Mouse (Mus musculus) myocyte (in vitro differentiated cells): Measurements from ENCODE around the gene Fev.

Experiments used
- CEBPB ChIP-seq: IDR thresholded peaks from 2 replicates; pipeline ENCODE4 v1.6.1; 2011; ENCODE audit warnings: mild to moderate bottlenecking, moderate library complexity; ENCODE audit not compliant: poor library complexity, insufficient read depth, severe bottlenecking
- E2F4 ChIP-seq: IDR thresholded peaks from one replicate; pipeline ENCODE4 v1.6.1; 2011; ENCODE audit warnings: mild to moderate bottlenecking, control low read depth, moderate library complexity; ENCODE audit not compliant: insufficient read depth
- MAX ChIP-seq: IDR thresholded peaks from one replicate; pipeline ENCODE4 v1.6.1; 2011; ENCODE audit warnings: low read depth, mild to moderate bottlenecking, control low read depth
- MYOD1 ChIP-seq, 3 experiments: IDR thresholded peaks; one replicate each; pipeline ENCODE4 v1.6.1; 2011; ENCODE audit warnings: control low read depth in 2 of 3, low read depth in 2 of 3, mild to moderate bottlenecking in 2 of 3, moderate library complexity in 1 of 3; ENCODE audit not compliant: insufficient read length in 2 of 3, control insufficient read depth in 1 of 3
- POLR2A ChIP-seq: IDR thresholded peaks from one replicate; pipeline ENCODE4 v1.6.1; 2011; ENCODE audit warnings: low read depth, mild to moderate bottlenecking, control low read depth, moderate library complexity; ENCODE audit not compliant: insufficient read length
- REST ChIP-seq: IDR thresholded peaks from one replicate; pipeline ENCODE4 v1.6.1; 2011; ENCODE audit warnings: mild to moderate bottlenecking, control low read depth, moderate library complexity; ENCODE audit not compliant: insufficient read depth, insufficient read length
- TCF12 ChIP-seq: IDR thresholded peaks from one replicate; pipeline ENCODE4 v1.6.1; 2011; ENCODE audit warnings: mild to moderate bottlenecking, control low read depth; ENCODE audit not compliant: poor library complexity, insufficient read depth, severe bottlenecking
- TCF3 ChIP-seq: IDR thresholded peaks from one replicate; pipeline ENCODE4 v1.6.1; 2011; ENCODE audit warnings: low read depth, control low read depth; ENCODE audit not compliant: insufficient read length
- USF1 ChIP-seq: IDR thresholded peaks from one replicate; pipeline ENCODE4 v1.6.1; 2011; ENCODE audit warnings: low read depth, mild to moderate bottlenecking, control low read depth, moderate library complexity

- TF ChIP-seq POLR2A (no peak), USF1 (no peak), MAX (no peak), MYOD1 (IDR thresholded peaks at IDR 0.05; ENCODE audit: control insufficient read depth in 1 of 3, insufficient read length in 2 of 3, low read depth in 2 of 3) (no peak), REST (no peak), E2F4 (no peak), CEBPB (no peak), TCF12 (no peak), TCF3 (no peak)
Measured at GRCm38 (mm10) chr1:74885369-74886042, at the start of gene Fev.
